Mouse (Mus musculus): ENCODE measurements around the gene Cdc42bpa. TPM values are rescaled to one million over a fixed set of nuclear protein-coding genes. Genes with fewer than 3 reads are reported as not detected.

Gene Cdc42bpa
- polyA plus RNA-seq, 1 experiment from 2014 or later = 26.1 TPM

DNA sequence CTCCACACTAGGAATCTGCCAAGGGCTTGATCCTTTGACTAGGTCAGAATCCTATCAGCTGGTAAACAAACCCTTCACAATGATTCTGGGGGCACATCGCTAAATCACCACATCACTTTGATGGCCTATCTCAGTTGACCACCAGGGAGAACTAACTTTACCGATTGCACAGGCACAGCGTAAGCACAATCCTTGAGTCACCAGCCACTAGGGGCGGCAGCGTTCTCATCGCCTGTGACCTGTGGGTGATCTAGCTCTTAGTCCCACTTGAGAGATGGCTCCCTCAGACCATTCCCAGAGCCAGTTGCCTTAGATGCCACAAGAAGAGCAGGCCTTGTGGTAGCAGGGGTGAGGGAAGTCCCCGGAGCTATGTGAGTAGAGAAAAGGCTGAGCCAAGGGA is 31.4 kb upstream of the Cdc42bpa start:
- Histone ChIP-seq H3K27ac (ENCODE audit: low read length) (no peak overlapping the region), H3K4me3 (ENCODE audit: low read depth, low read length) (no peak overlapping the region), H3K27me3 (ENCODE audit: control insufficient read depth, insufficient read depth, low read length) (no peaks in the 10 kb centered on the region), H3K36me3 (ENCODE audit: control insufficient read depth, insufficient read depth, low read length) (no peaks in the 10 kb centered on the region), H3K9me3 (ENCODE audit: control insufficient read depth, low read depth, low read length) (no peaks in the 10 kb centered on the region), H3K4me1 (ENCODE audit: control insufficient read depth, insufficient read depth, low read length) (no peaks in the 10 kb centered on the region), H3K4me2 (replicated peaks; ENCODE audit: low read depth, low read length) (no peak overlapping the region), H3K9ac (replicated peaks; ENCODE audit: low read depth, low read length) (no peak overlapping the region)
- WGBS = 56% methylated on average over 7 of the region's 7 CpGs
- no peak for ATAC-seq (ENCODE audit: insufficient number of reproducible peaks, insufficient read depth, low FRiP score, low read depth)

- 57% methylated on average over 3 of the region's 3 CpGs for WGBS
- H3K9me3 ChIP-seq (ENCODE audit: control insufficient read depth, low read depth, low read length) = no peaks in the 10 kb centered on the region
- H3K36me3 ChIP-seq (ENCODE audit: control insufficient read depth, insufficient read depth, low read length) = no peaks in the 10 kb centered on the region
- H3K9ac ChIP-seq (replicated peaks; ENCODE audit: low read depth, low read length) = no peak overlapping the region
- no peak for ATAC-seq (ENCODE audit: insufficient number of reproducible peaks, insufficient read depth, low FRiP score, low read depth)
- no peak overlapping the region for H3K27ac ChIP-seq (ENCODE audit: low read length)
- no peaks in the 10 kb centered on the region for H3K4me1 ChIP-seq (ENCODE audit: control insufficient read depth, insufficient read depth, low read length)
- H3K27me3 ChIP-seq (ENCODE audit: control insufficient read depth, insufficient read depth, low read length) = no peaks in the 10 kb centered on the region
- H3K4me3 ChIP-seq (ENCODE audit: low read depth, low read length) = no peak overlapping the region
- H3K4me2 ChIP-seq (replicated peaks; ENCODE audit: low read depth, low read length) = no peak overlapping the region
Observed at GRCm38 (mm10) chr1:179931247-179931646, 29.0 kb upstream of the Cdc42bpa start.

DNA sequence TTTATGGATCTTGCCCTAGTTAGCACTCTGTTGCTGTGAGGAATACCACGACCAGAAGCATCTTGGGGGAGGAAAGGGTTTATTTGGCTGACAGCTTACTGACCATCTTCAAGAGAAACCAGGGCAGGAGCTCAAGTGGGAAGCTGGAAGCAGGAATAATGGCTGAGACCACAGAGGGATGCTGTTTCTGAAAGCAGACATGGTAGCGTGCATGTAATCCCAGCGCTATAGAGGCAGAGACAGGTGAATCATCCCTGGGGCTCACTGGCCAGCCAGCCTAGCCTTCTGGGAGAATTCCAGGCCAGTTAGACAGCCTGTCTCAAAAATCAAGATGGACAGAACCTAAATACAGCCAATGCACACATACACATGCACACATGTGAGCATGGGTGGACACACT is 26.2 kb upstream of the Cdc42bpa start:
- H3K9me3 ChIP-seq (ENCODE audit: control insufficient read depth, low read depth, low read length) = no peaks in the 10 kb centered on the region
- H3K36me3 ChIP-seq (ENCODE audit: control insufficient read depth, insufficient read depth, low read length) = no peaks in the 10 kb centered on the region
- no peak overlapping the region for H3K4me2 ChIP-seq (replicated peaks; ENCODE audit: low read depth, low read length)
- no peaks in the 10 kb centered on the region for H3K27me3 ChIP-seq (ENCODE audit: control insufficient read depth, insufficient read depth, low read length)
- ATAC-seq (ENCODE audit: insufficient number of reproducible peaks, insufficient read depth, low FRiP score, low read depth) = no peak
- no peak overlapping the region for H3K9ac ChIP-seq (replicated peaks; ENCODE audit: low read depth, low read length)
- H3K4me1 ChIP-seq (ENCODE audit: control insufficient read depth, insufficient read depth, low read length) = no peaks in the 10 kb centered on the region
- H3K4me3 ChIP-seq (ENCODE audit: low read depth, low read length) = no peak overlapping the region
- H3K27ac ChIP-seq (ENCODE audit: low read length) = no peak overlapping the region
- 87% methylated on average over 3 of the region's 3 CpGs for WGBS

DNA sequence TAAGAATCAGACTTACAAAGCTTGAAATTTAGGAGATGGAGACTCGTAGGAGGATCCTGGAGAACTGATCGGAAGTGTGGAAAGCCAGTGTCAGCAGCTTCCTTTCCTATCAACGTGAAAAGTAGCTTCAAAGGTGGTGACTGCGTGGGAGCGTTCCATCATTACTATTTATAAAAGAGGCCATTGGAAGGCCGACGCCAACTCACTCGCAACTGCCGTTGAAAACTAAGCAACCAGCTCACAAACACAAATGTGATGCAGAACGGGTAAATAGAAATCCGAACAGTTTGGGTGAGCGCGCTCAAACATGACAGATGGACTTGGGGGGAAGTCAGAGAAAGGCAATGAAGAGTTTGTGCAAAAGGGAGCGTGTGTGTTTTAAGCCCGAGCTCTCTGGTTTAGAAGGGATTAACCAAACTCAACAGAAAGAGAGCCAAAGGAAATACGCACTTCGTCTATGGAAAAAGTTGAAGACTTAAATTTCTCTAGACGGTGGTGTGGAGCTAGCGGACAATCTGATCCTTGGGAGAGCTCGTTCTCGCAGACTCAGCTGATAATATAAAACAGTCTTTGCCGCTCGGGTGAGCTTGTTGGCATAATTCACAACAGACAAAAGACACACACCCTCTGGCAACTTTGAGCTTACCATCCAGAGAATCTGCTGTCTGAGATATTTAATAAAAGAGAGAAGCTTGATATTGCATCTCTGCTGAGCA is 20.0 kb upstream of the Cdc42bpa start:
- no peaks in the 10 kb centered on the region for H3K9me3 ChIP-seq (ENCODE audit: control insufficient read depth, low read depth, low read length)
- no peak overlapping the region for H3K27ac ChIP-seq (ENCODE audit: low read length)
- H3K27me3 ChIP-seq (ENCODE audit: control insufficient read depth, insufficient read depth, low read length) = no peaks in the 10 kb centered on the region
- H3K9ac ChIP-seq (replicated peaks; ENCODE audit: low read depth, low read length) = no peak overlapping the region
- no peak for ATAC-seq (ENCODE audit: insufficient number of reproducible peaks, insufficient read depth, low FRiP score, low read depth)
- no peaks in the 10 kb centered on the region for H3K4me1 ChIP-seq (ENCODE audit: control insufficient read depth, insufficient read depth, low read length)
- no peak overlapping the region for H3K4me2 ChIP-seq (replicated peaks; ENCODE audit: low read depth, low read length)
- no peaks in the 10 kb centered on the region for H3K36me3 ChIP-seq (ENCODE audit: control insufficient read depth, insufficient read depth, low read length)
- WGBS = 60% methylated on average over 23 of the region's 23 CpGs
- H3K4me3 ChIP-seq (ENCODE audit: low read depth, low read length) = no peak overlapping the region

DNA sequence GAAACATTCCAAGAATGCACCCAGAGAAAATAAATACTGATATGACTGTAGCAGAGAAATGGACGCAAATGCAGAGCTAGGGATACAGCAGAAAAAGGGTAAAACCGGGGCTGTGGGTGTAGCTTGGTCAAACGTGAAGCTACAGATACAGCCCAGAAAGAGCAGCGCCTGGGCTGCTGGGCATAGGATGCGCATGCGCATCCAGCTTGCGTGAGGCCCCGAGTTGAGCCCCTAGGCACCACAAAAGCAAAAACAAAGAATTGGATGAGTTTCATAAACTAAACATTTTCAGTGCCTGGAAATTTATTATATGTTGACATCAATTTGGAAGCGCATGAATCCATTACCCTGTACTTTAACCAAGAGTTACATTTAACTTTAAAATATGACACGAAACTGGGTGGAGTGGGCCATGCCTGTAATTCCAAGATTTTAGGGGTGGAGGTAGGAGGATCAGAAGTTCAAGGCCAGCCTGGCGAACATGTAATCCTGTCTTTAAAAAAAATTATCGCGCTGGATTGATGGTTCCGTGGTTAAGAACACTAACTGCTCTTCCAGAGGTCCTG is 19.4 kb upstream of the Cdc42bpa start:
- Histone ChIP-seq H3K4me1 (ENCODE audit: control insufficient read depth, insufficient read depth, low read length) (no peaks in the 10 kb centered on the region), H3K9ac (replicated peaks; ENCODE audit: low read depth, low read length) (no peak overlapping the region), H3K36me3 (ENCODE audit: control insufficient read depth, insufficient read depth, low read length) (no peaks in the 10 kb centered on the region), H3K27ac (ENCODE audit: low read length) (no peak overlapping the region), H3K4me3 (ENCODE audit: low read depth, low read length) (no peak overlapping the region), H3K4me2 (replicated peaks; ENCODE audit: low read depth, low read length) (no peak overlapping the region), H3K27me3 (ENCODE audit: control insufficient read depth, insufficient read depth, low read length) (no peaks in the 10 kb centered on the region), H3K9me3 (ENCODE audit: control insufficient read depth, low read depth, low read length) (no peaks in the 10 kb centered on the region)
- 76% methylated on average over 14 of the region's 14 CpGs for WGBS
- no peak for ATAC-seq (ENCODE audit: insufficient number of reproducible peaks, insufficient read depth, low FRiP score, low read depth)

- WGBS = 89% methylated on average over 10 of the region's 10 CpGs
- Histone ChIP-seq H3K4me3 (ENCODE audit: low read depth, low read length) (no peak overlapping the region), H3K4me1 (ENCODE audit: control insufficient read depth, insufficient read depth, low read length) (no peaks in the 10 kb centered on the region), H3K36me3 (ENCODE audit: control insufficient read depth, insufficient read depth, low read length) (no peaks in the 10 kb centered on the region), H3K4me2 (replicated peaks; ENCODE audit: low read depth, low read length) (no peak overlapping the region), H3K27me3 (ENCODE audit: control insufficient read depth, insufficient read depth, low read length) (no peaks in the 10 kb centered on the region), H3K27ac (ENCODE audit: low read length) (no peak overlapping the region), H3K9me3 (ENCODE audit: control insufficient read depth, low read depth, low read length) (no peaks in the 10 kb centered on the region), H3K9ac (replicated peaks; ENCODE audit: low read depth, low read length) (no peak overlapping the region)
- no peak for ATAC-seq (ENCODE audit: insufficient number of reproducible peaks, insufficient read depth, low FRiP score, low read depth)
Observed at GRCm38 (mm10) chr1:179945017-179945416, 15.3 kb upstream of the Cdc42bpa start.

DNA sequence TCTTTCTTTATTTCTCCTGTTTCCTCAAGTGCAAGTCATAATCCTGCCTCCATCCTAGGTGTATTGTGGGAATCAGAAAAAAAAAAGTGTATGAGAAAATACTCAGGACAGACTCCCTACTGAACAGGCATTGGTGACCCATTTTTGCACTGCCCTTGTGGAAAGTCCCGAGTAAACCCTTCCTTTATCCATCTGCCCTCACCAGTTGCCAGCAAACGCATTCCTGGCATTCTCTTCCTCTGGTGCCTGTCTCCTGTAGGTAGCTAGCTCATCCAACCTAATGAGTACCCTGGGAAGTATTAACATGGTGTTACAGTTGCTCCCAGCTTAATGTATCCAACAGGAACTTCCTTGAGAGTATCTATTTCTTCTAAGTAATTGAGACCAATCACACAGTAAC is 13.7 kb upstream of the Cdc42bpa start:
- Histone ChIP-seq H3K4me2 (replicated peaks; ENCODE audit: low read depth, low read length) (no peak overlapping the region), H3K27me3 (ENCODE audit: control insufficient read depth, insufficient read depth, low read length) (no peaks in the 10 kb centered on the region), H3K27ac (ENCODE audit: low read length) (no peak overlapping the region), H3K4me3 (ENCODE audit: low read depth, low read length) (no peak overlapping the region), H3K9me3 (ENCODE audit: control insufficient read depth, low read depth, low read length) (no peaks in the 10 kb centered on the region), H3K4me1 (ENCODE audit: control insufficient read depth, insufficient read depth, low read length) (no peaks in the 10 kb centered on the region), H3K36me3 (ENCODE audit: control insufficient read depth, insufficient read depth, low read length) (no peaks in the 10 kb centered on the region), H3K9ac (replicated peaks; ENCODE audit: low read depth, low read length) (no peak overlapping the region)
- 31% methylated on average over 2 of the region's 2 CpGs for WGBS
- no peak for ATAC-seq (ENCODE audit: insufficient number of reproducible peaks, insufficient read depth, low FRiP score, low read depth)

DNA sequence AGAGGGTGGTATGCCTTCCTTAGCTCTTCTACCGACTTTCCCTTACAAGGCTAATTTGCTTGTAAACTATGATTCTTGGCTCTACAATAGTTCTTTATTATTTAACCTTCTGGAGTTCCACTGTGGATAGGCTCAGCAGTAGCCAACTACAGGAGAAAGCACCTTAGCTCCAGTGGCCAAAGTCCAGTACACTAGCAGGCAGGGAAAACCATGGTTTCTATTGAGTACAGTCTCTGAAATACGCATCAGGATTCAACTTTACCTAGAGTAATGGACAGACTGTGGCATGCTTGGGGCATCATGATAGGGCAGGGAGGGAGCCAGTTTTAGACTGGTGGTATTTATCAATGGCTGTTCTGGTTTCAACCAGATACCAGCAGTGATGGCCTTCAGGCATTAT is 12.6 kb upstream of the Cdc42bpa start:
- Histone ChIP-seq H3K9ac (replicated peaks; ENCODE audit: low read depth, low read length) (no peak overlapping the region), H3K4me3 (ENCODE audit: low read depth, low read length) (no peak overlapping the region), H3K4me1 (ENCODE audit: control insufficient read depth, insufficient read depth, low read length) (no peaks in the 10 kb centered on the region), H3K27me3 (ENCODE audit: control insufficient read depth, insufficient read depth, low read length) (no peaks in the 10 kb centered on the region), H3K36me3 (ENCODE audit: control insufficient read depth, insufficient read depth, low read length) (no peaks in the 10 kb centered on the region), H3K9me3 (ENCODE audit: control insufficient read depth, low read depth, low read length) (no peaks in the 10 kb centered on the region), H3K4me2 (replicated peaks; ENCODE audit: low read depth, low read length) (no peak overlapping the region), H3K27ac (ENCODE audit: low read length) (no peak overlapping the region)
- ATAC-seq (ENCODE audit: insufficient number of reproducible peaks, insufficient read depth, low FRiP score, low read depth) = no peak
- WGBS = 92% methylated on average over 2 of the region's 2 CpGs

GRCm38 (mm10) chr1:179951597-179951996 is 8.7 kb upstream of the Cdc42bpa start:
- H3K9me3 ChIP-seq (ENCODE audit: control insufficient read depth, low read depth, low read length) = no peaks in the 10 kb centered on the region
- no peak overlapping the region for H3K27ac ChIP-seq (ENCODE audit: low read length)
- no peak for ATAC-seq (ENCODE audit: insufficient number of reproducible peaks, insufficient read depth, low FRiP score, low read depth)
- H3K36me3 ChIP-seq (ENCODE audit: control insufficient read depth, insufficient read depth, low read length) = no peaks in the 10 kb centered on the region
- 78% methylated on average over 7 of the region's 7 CpGs for WGBS
- no peaks in the 10 kb centered on the region for H3K4me1 ChIP-seq (ENCODE audit: control insufficient read depth, insufficient read depth, low read length)
- H3K27me3 ChIP-seq (ENCODE audit: control insufficient read depth, insufficient read depth, low read length) = no peaks in the 10 kb centered on the region
- no peak overlapping the region for H3K4me3 ChIP-seq (ENCODE audit: low read depth, low read length)
- H3K9ac ChIP-seq (replicated peaks; ENCODE audit: low read depth, low read length) = no peak overlapping the region
- H3K4me2 ChIP-seq (replicated peaks; ENCODE audit: low read depth, low read length) = no peak overlapping the region

All from stomach, embryonic 14.5 days (tissue).